Mouse (Mus musculus): ENCODE measurements around the gene Dscaml1. TPM values are rescaled to one million over a fixed set of nuclear protein-coding genes. Genes with fewer than 3 reads are reported as not detected.
A peak's percentile ranks its signal among the peaks of the same experiment; 100 is the strongest.

Dscaml1 gene
- total RNA-seq, 2 experiments from 2014 or later, result 42.5 to 64.6 TPM

- no peak for DNase-seq (ENCODE audit: low spot score in 2 of 2)
- intact Hi-C loops (cut with DNase I), result no loop called here
Measured at GRCm38 (mm10) chr9:45546024-45546638, 119.7 kb downstream of the Dscaml1 start.

- DNase-seq (ENCODE audit: low spot score in 2 of 2), result no peak
- intact Hi-C loops (cut with DNase I), result no loop called here
Measured at GRCm38 (mm10) chr9:45546902-45547578, 120.6 kb downstream of the Dscaml1 start.

- intact Hi-C loops (cut with DNase I), result no loop called here
- no peak for DNase-seq (ENCODE audit: low spot score in 2 of 2)
Measured at GRCm38 (mm10) chr9:45549796-45550195, 123.4 kb downstream of the Dscaml1 start.

DNA sequence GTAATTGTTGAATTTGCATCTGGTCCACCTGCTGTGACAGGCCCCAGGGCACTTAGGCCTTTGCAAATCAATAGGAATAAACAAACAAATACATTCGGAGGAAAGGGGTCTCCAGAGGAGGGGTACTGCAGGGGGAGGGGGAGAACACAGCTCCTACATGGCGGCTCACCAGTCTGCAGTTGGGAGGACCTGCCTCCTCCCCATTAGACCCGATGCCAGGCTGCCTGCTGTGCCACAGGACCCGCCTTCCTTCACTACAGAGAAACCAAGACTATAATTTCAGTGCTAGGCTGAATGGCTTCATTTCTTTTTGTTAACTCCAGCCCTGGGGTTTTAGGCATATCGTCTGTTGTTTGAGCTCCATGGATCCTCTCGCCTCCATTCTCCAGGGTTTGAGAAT lies 123.8 kb downstream of the Dscaml1 start:
- no peak for DNase-seq (ENCODE audit: low spot score in 2 of 2)
- intact Hi-C loops (cut with DNase I), result no loop called here

DNA sequence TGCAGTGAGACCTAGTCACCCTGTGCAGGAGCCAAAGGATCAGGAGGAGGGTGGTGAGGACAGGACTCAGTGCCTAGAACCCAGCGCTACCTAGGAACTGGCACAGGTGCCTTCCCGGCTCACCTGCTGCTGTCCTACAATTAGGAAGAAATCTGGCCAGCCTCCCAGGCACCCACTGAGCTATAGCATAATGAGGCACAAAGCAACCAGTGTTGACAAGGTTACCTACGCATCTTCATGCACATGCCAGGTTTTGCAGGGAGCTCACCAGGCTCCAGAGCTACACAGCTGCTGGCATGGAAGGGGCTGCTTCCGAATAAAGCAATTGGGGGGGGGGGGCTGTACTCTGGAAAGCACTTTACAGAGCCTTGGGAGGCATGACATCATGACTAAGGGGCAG lies 124.2 kb downstream of the Dscaml1 start:
- no peak for DNase-seq (ENCODE audit: low spot score in 2 of 2)
- intact Hi-C loops (cut with DNase I), result no loop called here

DNA sequence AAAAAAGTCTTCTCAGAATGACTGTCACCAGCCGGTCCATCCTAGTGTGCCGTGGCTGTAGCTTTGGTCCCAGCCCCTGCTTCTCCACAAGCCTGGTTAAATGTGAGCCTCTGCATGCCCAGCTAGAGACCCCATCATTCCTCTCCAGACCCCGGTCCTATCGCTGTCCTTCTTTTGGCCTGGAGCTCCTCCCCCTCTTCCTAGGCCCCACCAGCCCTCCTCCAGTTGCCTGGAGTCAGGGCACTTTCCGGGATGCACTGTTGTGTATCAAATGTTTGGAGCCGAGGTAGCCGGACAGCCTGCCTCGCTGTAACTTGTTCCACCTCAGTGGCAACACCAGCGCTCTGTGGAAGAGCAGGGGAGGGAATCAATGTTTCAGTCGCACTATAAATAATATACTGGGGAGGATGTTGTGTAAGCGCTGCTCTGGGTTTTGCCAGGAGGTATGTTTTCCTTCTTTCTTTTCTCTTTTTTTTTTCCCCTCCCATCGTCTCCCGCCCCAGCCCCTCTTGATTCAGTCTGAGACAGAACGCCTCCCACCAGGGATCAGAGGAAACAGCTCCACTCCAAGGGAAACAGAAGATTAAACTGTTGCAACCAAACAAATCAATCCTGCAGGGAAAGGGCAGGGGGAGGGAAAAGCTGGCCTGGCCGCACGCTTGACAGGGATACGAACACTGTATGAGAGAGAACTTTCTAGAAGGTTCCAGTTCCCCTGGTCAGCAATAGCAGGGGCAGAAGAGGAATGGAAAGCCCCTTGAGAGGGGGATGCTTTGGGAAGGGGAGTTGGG lies 128.8 kb downstream of the Dscaml1 start:
- DNase-seq (ENCODE audit: low spot score in 2 of 2), result peak; percentile 42 to 45
- intact Hi-C loops (cut with DNase I), result no loop called here

DNA sequence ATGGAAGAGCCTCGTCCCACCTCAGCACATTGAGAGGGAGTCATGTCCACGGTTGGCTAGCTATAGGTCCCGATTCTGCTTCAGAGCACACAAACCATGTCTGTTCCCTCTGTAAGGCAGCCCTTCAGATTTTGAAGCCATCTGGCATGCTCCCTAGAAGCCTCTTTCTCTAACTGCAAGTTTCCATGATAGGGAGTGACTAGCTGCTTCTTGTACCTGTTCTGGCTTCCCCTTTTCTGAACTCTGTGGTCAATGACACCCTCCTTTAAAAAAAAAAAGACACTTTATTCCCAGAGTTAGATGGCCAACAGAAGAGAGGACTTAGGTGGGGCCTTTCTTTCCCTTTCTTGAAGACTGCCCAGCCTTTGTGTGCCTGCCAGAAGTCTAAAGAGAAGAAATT lies 130.5 kb downstream of the Dscaml1 start:
- intact Hi-C loops (cut with DNase I), result no loop called here
- DNase-seq (ENCODE audit: low spot score in 2 of 2), result no peak

DNA sequence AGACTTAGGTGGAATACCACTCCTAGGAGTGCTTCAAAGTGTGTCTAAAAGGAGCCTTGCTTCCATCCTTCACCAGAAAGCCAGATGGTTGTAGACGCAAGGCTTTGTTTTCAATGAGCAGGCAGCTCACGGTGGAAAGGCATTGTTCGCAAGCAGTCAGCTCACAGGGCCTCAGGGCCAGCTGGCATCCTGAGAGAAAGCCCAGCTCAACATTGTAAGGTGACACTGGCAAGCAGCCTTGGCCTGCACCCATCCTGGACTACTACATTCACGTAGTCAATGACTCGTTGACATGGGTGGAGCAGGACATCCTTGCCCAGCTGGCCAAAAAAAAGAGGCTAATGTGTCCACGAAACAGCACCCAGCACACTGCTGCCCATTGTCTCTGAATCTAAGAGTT lies 134.6 kb downstream of the Dscaml1 start:
- intact Hi-C loops (cut with DNase I), result no loop called here
- no peak for DNase-seq (ENCODE audit: low spot score in 2 of 2)

DNA sequence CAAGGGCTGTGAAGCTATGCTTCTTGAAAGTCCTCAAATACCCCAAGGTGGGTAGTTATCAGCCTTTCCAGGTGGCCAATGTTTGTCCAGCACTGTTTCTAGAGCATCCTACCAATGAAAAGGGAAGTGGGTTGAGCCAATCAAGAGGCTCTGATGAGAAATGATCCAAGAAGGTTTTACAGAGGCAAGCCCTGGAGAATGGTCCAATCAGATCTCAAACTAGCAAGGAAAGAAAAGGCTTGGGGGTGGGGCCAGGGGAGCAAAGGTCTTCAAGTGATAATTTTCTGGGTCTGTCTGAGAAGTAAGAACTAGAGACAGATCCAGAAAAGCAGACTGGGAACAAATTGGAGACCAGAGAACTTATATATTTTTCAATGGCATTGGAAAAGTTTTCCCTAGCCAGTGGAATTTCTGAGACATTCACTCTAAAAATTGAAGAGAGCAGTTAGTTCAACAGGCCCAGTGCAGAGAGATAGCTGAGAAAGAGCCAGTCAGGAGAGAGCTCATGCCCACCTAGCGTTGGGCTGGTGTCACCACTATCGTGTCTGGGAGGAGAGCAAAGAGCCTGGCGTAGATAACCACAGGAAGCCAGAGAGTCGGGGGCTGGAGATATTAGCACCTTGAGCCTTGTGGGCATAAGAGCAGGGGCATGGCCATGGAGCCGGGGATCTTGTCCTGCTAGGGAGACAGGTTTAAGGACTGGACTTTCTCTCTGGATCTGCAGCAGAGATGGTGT lies 140.6 kb downstream of the Dscaml1 start:
- intact Hi-C loops (cut with DNase I), result no loop called here
- no peak for DNase-seq (ENCODE audit: low spot score in 2 of 2)

- DNase-seq (ENCODE audit: low spot score in 2 of 2), result no peak
- intact Hi-C loops (cut with DNase I), result no loop called here
Measured at GRCm38 (mm10) chr9:45569680-45570079, 143.3 kb downstream of the Dscaml1 start.

DNA sequence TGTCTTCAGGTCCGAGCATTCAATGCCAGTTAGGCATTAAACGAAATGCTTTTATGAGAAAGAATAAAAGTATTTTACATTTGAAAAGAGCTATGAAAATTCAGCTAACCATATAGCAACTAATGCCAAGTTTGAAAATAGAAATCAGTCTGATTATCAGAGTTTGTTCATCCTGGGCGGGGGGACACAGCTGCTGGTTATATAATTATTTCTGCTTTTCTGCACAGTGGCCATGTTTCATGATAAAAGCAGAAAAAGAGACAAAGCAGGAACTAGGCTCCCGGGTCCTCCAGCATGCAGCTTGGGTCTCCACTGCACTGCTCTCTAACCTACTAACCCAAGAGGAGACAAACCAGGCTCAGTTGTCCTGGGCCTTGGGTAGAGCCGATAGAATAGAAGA lies 143.9 kb downstream of the Dscaml1 start:
- intact Hi-C loops (cut with DNase I), result no loop called here
- no peak for DNase-seq (ENCODE audit: low spot score in 2 of 2)

- intact Hi-C loops (cut with DNase I), result no loop called here
- no peak for DNase-seq (ENCODE audit: low spot score in 2 of 2)
Measured at GRCm38 (mm10) chr9:45572787-45573492, 146.5 kb downstream of the Dscaml1 start.

GRCm38 (mm10) chr9:45573493-45573815 lies 147.0 kb downstream of the Dscaml1 start:
- intact Hi-C loops (cut with DNase I), result no loop called here
- DNase-seq (ENCODE audit: low spot score in 2 of 2), result no peak

DNA sequence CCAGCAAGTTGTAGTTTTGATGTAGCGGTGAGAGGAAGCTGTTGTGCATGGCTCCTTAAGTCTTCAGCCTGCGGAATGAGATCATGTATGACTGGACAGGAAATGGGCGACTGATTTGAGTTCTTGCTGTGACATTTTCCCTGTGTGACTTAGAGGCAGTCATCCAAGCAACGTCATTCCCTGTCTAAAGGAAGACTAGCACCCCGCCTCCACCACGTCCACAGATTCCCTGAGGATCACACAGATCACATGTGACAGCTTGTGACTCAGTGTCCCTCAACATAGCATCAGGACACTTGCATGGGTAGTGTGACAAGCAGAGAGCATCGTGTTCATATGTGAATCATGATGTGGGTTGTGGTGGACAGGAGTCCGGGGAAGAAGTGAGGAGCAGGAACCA lies 147.6 kb downstream of the Dscaml1 start:
- intact Hi-C loops (cut with DNase I), result no loop called here
- DNase-seq (ENCODE audit: low spot score in 2 of 2), result no peak

DNA sequence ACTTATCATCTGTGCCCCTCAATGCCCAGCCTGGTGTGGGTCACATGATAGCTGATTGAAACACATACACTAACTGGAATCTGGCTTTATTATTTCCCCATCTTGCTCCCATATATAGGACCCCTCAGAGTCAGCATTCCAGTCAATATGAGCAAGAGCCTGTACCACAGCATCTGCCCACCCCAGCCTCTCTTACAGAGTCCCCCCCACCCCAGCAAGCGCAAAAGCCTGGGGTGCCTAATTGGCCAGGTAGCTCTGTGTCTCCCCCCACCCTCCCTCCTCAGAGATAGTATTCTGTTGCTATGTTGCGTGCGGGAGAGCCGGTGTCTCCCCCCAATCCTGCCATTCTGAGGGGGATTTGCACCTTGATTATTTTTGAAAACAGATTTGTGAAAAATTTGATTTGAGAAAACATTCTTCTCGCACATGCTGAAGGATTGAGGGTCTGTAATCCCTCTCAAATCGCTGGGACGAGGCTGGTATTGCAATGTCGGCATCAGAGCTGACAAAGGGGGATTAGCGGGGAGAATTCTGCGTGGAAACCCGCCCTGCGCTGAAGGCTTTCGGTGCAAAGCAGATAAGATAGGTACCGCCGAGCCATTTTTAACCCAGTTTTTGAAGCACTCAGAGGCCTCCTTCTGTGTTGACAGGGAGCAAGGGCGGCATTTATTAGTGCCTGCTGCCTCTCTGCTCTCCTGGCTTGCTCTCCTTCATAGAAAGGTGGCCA lies 153.8 kb downstream of the Dscaml1 start:
- intact Hi-C loops (cut with DNase I), result no loop called here
- DNase-seq (ENCODE audit: low spot score in 2 of 2), result no peak

DNA sequence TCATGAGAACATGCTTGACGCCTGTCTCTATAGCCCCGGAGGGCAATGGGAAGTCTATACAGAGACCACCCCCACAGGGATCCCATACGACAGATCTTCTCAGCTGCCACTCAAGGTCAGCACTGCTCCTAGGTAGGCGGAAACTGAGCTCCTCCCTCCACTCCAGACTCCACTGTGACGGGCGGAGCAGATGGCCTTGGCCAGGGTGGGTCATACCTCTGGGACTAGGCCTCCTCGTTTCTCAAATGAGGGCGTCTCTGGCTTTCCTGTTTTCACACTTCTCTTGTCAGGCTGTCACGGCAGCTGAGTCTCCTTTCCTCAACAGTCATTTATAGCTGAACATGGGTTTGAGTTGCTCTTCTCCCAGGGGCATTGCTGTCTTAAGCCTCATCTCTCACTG lies 160.0 kb downstream of the Dscaml1 start:
- intact Hi-C loops (cut with DNase I), result loop anchor here (5.0 kb wide), 1 partner anchor 169 kb away; no protein-coding TSS in a partner anchor
- DNase-seq (ENCODE audit: low spot score in 2 of 2), result no peak

DNA sequence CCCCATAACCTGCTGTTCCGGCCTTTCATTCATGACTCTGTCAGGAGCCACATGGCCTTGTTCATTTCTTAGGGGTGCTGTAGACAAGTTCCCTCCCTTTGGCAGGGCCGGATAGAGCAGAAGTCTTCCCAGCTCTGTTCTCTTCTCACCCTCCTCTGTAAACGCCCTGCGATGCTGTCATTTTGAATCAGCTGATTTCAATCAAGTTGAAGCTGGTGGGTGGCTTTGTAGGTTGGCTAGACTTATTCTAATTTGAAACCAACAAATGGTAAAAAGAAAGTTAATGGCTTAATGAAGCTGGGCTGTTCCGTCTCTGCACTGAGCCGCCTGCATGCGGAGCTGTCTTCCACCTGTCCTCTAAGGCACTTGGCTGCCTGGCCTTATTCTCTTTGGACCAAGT lies 161.3 kb downstream of the Dscaml1 start:
- intact Hi-C loops (cut with DNase I), result loop anchor here (5.0 kb wide), 1 partner anchor 170 kb away; no protein-coding TSS in a partner anchor
- DNase-seq (ENCODE audit: low spot score in 2 of 2), result no peak

DNA sequence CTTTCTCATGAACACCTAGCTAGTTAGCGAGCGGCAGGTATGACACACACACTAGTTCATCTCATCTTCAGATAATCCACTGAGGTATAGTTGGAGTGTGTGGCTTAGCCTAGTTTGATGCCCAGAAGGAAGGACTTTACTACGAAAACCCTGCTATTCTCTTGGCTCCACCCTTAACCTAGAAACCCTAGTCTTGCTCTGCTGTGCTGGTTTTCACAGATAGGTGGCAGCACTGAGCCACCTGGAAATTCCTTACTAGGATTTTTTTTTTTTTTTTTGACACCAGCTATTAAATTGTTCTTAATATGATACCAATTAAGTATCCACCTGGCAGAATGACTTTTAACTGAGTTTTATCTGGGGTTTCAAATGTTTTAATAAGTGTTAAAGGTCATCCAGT lies 163.4 kb downstream of the Dscaml1 start:
- intact Hi-C loops (cut with DNase I), result loop anchor here (5.0 to 10.0 kb wide), 2 partner anchors 165 to 173 kb away; no protein-coding TSS in a partner anchor
- no peak for DNase-seq (ENCODE audit: low spot score in 2 of 2)

DNA sequence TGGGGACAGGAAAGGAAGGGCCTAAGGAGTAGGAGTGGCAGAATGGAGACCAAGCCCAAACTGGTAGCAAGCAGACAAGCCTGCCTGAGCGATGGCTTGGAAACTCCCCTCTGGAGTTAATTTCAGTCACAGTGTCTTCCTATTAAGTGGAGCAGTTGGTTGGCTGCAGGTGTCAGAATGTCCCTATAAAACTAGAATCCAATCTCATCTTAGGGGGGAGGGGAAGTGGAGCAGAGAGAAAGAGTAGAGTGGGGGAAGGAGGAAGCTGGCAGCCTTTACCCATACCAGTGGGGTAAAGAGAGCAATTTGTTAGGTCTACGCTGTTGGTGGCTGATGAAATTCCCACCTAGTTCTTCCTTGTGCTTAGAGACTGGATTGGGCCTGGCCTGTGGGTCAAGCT lies 164.6 kb downstream of the Dscaml1 start:
- no peak for DNase-seq (ENCODE audit: low spot score in 2 of 2)
- intact Hi-C loops (cut with DNase I), result loop anchor here (10.0 kb wide), 1 partner anchor 164 kb away; no protein-coding TSS in a partner anchor
